Mouse (Mus musculus): ENCODE results near the gene Ssbp3. TPM values are rescaled to one million over a fixed set of nuclear protein-coding genes. Genes with fewer than 3 reads are reported as not detected.
A peak's percentile ranks its signal among the peaks of the same experiment; 100 is the strongest.

Gene Ssbp3
- polyA plus RNA-seq, 1 experiment from 2014 or later: 50.5 TPM

GRCm38 (mm10) chr4:106944898-106945297 is 34.4 kb downstream of the Ssbp3 start:
- no peak overlapping the region for H3K4me2 ChIP-seq
- H3K27me3 ChIP-seq: no peaks in the 10 kb centered on the region
- no peak overlapping the region for H3K4me3 ChIP-seq (replicated peaks)
- no peaks in the 10 kb centered on the region for H3K9me3 ChIP-seq (replicated peaks)
- peaks cover 77% of the 10 kb centered on the region for H3K4me1 ChIP-seq (replicated peaks)
- ATAC-seq (ENCODE audit: insufficient read depth): no peak
- 60% methylated on average over 3 of the region's 3 CpGs for WGBS (ENCODE audit: insufficient replicate concordance)
- no peak overlapping the region for H3K27ac ChIP-seq (replicated peaks)
- H3K36me3 ChIP-seq (replicated peaks): peaks cover 19% of the 10 kb centered on the region; the same call in 1 of the 2 replicates
- no peak overlapping the region for H3K9ac ChIP-seq

DNA sequence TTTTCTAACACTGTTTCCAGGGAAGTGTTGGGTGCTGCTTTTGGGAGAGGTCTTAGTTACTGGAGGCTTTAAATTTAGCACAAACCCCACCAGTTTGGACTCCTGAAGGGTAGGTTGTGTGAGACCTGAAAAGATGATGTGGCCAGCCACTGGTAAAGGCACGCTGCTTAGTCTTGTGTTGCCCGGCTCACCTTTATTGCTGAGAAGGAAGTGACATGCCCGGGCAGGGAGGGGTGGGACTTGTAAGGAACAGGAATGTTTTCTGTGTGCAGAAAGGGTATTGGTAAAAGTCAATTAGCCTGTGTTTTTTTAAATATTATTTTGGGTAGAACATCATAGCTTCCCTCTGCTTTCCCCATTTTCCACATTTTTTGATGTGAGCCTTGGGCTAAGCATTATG is 37.2 kb downstream of the Ssbp3 start:
- H3K4me1 ChIP-seq (replicated peaks): peaks cover 72% of the 10 kb centered on the region
- 0 out of 2 replicates have a peak, but pooled peaks cover 6% of the 10 kb centered on the region for H3K36me3 ChIP-seq (replicated peaks)
- H3K27ac ChIP-seq (replicated peaks): no peak overlapping the region
- no peak overlapping the region for H3K4me2 ChIP-seq
- ATAC-seq (ENCODE audit: insufficient read depth): no peak
- no peaks in the 10 kb centered on the region for H3K9me3 ChIP-seq (replicated peaks)
- no peaks in the 10 kb centered on the region for H3K27me3 ChIP-seq
- H3K9ac ChIP-seq: no peak overlapping the region
- WGBS (ENCODE audit: insufficient replicate concordance): 64% methylated on average over 3 of the region's 3 CpGs
- H3K4me3 ChIP-seq (replicated peaks): no peak overlapping the region

DNA sequence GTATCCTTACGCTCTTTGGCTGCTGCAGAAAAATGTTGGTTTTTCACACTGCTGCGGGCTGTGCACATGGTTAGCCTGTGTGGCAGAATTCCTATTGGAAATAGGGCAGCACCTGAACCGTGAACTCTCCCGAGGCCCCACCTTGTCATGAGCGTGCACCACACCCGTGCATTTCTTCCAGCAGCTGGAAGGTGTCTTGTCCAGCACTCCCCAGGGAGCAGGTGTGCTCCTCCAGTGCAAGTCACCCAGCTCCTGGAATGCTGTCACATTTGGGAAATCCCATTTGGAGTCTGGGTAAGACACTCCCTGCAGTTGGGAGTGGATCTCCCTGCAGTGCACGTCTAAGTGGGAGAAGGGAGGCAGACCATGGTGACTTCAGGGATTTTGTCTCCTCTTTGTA is 38.0 kb downstream of the Ssbp3 start:
- no peaks in the 10 kb centered on the region for H3K9me3 ChIP-seq (replicated peaks)
- 72% methylated on average over 7 of the region's 7 CpGs for WGBS (ENCODE audit: insufficient replicate concordance)
- peaks cover 72% of the 10 kb centered on the region for H3K4me1 ChIP-seq (replicated peaks)

DNA sequence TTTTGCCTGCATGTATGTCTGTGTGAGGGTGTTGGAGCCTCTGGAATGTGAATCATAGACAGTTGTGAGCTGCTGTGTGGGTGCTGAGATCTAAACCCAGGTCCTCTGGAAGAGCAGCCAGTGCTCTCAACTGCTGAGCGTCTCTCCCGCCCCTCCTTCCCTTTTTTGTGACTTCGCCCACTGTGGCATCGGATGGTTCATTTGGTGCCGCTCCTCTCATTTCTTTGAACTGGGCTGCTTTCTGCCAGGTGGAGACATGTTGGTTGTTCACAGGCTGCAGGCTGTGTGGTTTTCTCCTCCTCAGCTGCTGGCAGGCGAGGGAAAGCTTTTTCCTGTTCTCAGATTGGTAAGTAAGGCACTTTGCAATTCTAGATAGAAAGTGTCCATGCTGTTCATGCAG is 38.7 kb downstream of the Ssbp3 start:
- Histone ChIP-seq H3K27me3 (no peaks in the 10 kb centered on the region), H3K27ac (replicated peaks) (no peak overlapping the region), H3K4me2 (no peak overlapping the region), H3K9ac (no peak overlapping the region), H3K9me3 (replicated peaks) (no peaks in the 10 kb centered on the region), H3K4me3 (replicated peaks) (no peak overlapping the region), H3K36me3 (replicated peaks) (peaks cover 12% of the 10 kb centered on the region; the same call in 1 of the 2 replicates), H3K4me1 (replicated peaks) (peaks cover 74% of the 10 kb centered on the region)
- ATAC-seq (ENCODE audit: insufficient read depth): no peak
- WGBS (ENCODE audit: insufficient replicate concordance): 32% methylated on average over 6 of the region's 6 CpGs

More for the DNA sequence above, 38.0 kb downstream of the Ssbp3 start:
- H3K36me3 ChIP-seq (replicated peaks): peaks cover 6% of the 10 kb centered on the region; the same call in 1 of the 2 replicates
- H3K27ac ChIP-seq (replicated peaks): no peak overlapping the region
- no peak overlapping the region for H3K4me3 ChIP-seq (replicated peaks)
- no peak for ATAC-seq (ENCODE audit: insufficient read depth)
- H3K4me2 ChIP-seq: no peak overlapping the region
- no peak overlapping the region for H3K9ac ChIP-seq
- no peaks in the 10 kb centered on the region for H3K27me3 ChIP-seq

DNA sequence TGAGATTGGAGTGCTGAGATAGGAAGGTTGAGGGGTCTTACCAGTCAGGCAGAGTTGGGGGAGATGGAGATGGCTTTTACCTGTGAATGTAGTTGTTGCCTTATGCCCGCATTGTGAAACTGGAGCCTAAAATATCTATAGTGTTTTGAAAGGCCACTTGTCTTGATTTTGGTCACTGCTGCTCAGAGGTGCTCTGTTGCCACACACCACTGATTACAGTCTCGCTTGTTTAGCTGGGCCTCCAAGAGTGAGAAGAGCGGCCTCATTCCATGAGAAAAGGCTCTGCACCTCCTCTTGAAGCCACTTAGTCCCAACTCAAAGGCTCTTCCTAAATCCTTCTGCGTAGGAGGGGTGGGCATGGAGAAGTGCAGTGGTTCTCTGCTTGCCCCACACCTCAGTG is 40.3 kb downstream of the Ssbp3 start:
- Histone ChIP-seq H3K9ac (no peak overlapping the region), H3K27ac (replicated peaks) (no peak overlapping the region), H3K4me3 (replicated peaks) (no peak overlapping the region), H3K4me2 (no peak overlapping the region), H3K36me3 (replicated peaks) (peaks cover 15% of the 10 kb centered on the region; the same call in 1 of the 2 replicates), H3K4me1 (replicated peaks) (peaks cover 78% of the 10 kb centered on the region), H3K27me3 (no peaks in the 10 kb centered on the region), H3K9me3 (replicated peaks) (no peaks in the 10 kb centered on the region)
- WGBS (ENCODE audit: insufficient replicate concordance): 79% methylated on average over 4 of the region's 4 CpGs
- ATAC-seq (ENCODE audit: insufficient read depth): no peak

GRCm38 (mm10) chr4:106951455-106951854 is 41.0 kb downstream of the Ssbp3 start:
- H3K4me3 ChIP-seq (replicated peaks): no peak overlapping the region
- H3K27me3 ChIP-seq: no peaks in the 10 kb centered on the region
- peaks cover 79% of the 10 kb centered on the region for H3K4me1 ChIP-seq (replicated peaks)
- no peak overlapping the region for H3K9ac ChIP-seq
- no peak overlapping the region for H3K27ac ChIP-seq (replicated peaks)
- no peak overlapping the region for H3K4me2 ChIP-seq
- H3K36me3 ChIP-seq (replicated peaks): peaks cover 15% of the 10 kb centered on the region; the same call in 1 of the 2 replicates
- no peak for ATAC-seq (ENCODE audit: insufficient read depth)
- WGBS (ENCODE audit: insufficient replicate concordance): 15% methylated on average over 4 of the region's 4 CpGs
- H3K9me3 ChIP-seq (replicated peaks): no peaks in the 10 kb centered on the region

GRCm38 (mm10) chr4:106953221-106953620 is 42.7 kb downstream of the Ssbp3 start:
- ATAC-seq (ENCODE audit: insufficient read depth): no peak
- Histone ChIP-seq H3K36me3 (replicated peaks) (peaks cover 18% of the 10 kb centered on the region; the same call in 1 of the 2 replicates), H3K27ac (replicated peaks) (no peak overlapping the region), H3K27me3 (no peaks in the 10 kb centered on the region), H3K4me2 (no peak overlapping the region), H3K4me3 (replicated peaks) (no peak overlapping the region), H3K9ac (no peak overlapping the region), H3K4me1 (replicated peaks) (peaks cover 81% of the 10 kb centered on the region), H3K9me3 (replicated peaks) (no peaks in the 10 kb centered on the region)

- H3K4me1 ChIP-seq (replicated peaks): peaks cover 81% of the 10 kb centered on the region
- no peak overlapping the region for H3K4me2 ChIP-seq
- no peak overlapping the region for H3K9ac ChIP-seq
- no peak overlapping the region for H3K27ac ChIP-seq (replicated peaks)
- no peaks in the 10 kb centered on the region for H3K27me3 ChIP-seq
- 91% methylated on average over 5 of the region's 5 CpGs for WGBS (ENCODE audit: insufficient replicate concordance)
- ATAC-seq (ENCODE audit: insufficient read depth): no peak
- H3K4me3 ChIP-seq (replicated peaks): no peak overlapping the region
- H3K36me3 ChIP-seq (replicated peaks): peaks cover 18% of the 10 kb centered on the region; the same call in 1 of the 2 replicates
- H3K9me3 ChIP-seq (replicated peaks): no peaks in the 10 kb centered on the region
Observed at GRCm38 (mm10) chr4:106953760-106954159, 43.3 kb downstream of the Ssbp3 start.

GRCm38 (mm10) chr4:106955729-106956712 is 45.5 kb downstream of the Ssbp3 start:
- peak; percentile 37 for ATAC-seq (ENCODE audit: insufficient read depth)
- Histone ChIP-seq H3K36me3 (replicated peaks) (peaks cover 18% of the 10 kb centered on the region; the same call in 1 of the 2 replicates), H3K4me2 (peak overlapping the region; percentile 18; the same call in 1 of the 2 replicates), H3K9ac (no peak overlapping the region), H3K9me3 (replicated peaks) (no peaks in the 10 kb centered on the region), H3K4me3 (replicated peaks) (no peak overlapping the region), H3K27ac (replicated peaks) (peak overlapping the region; percentile 52), H3K27me3 (no peaks in the 10 kb centered on the region), H3K4me1 (replicated peaks) (peaks cover 81% of the 10 kb centered on the region)
- WGBS (ENCODE audit: insufficient replicate concordance): 38% methylated on average over 19 of the region's 19 CpGs

DNA sequence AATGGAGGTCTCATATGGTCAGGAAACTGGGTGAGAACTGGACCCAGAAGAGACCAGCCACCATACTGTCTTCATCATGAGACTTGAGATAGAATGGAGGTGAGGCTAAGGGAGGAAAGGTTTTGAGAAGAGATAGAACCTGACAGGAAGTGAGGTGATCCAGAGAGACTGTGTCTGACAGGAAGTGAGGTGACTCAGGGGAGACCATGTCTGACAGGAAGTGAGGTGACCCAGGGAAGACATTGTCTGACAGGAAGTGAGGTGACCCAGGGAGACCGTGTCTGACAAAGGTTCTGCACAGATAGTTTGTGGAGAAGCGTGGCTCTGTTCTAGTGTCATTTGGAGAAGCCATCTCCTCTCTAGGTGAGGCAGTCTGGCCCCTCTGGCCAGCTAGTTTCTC is 47.6 kb downstream of the Ssbp3 start:
- no peaks in the 10 kb centered on the region for H3K9me3 ChIP-seq (replicated peaks)
- WGBS (ENCODE audit: insufficient replicate concordance): 67% methylated on average over 2 of the region's 2 CpGs
- no peak overlapping the region for H3K4me2 ChIP-seq
- H3K27me3 ChIP-seq: no peaks in the 10 kb centered on the region
- peaks cover 25% of the 10 kb centered on the region; the same call in 1 of the 2 replicates for H3K36me3 ChIP-seq (replicated peaks)
- no peak for ATAC-seq (ENCODE audit: insufficient read depth)
- H3K9ac ChIP-seq: no peak overlapping the region
- no peak overlapping the region for H3K4me3 ChIP-seq (replicated peaks)
- 0 out of 2 replicates have a peak overlapping the region, but pooled peaks have one; percentile 6 for H3K27ac ChIP-seq (replicated peaks)
- H3K4me1 ChIP-seq (replicated peaks): peaks cover 77% of the 10 kb centered on the region

DNA sequence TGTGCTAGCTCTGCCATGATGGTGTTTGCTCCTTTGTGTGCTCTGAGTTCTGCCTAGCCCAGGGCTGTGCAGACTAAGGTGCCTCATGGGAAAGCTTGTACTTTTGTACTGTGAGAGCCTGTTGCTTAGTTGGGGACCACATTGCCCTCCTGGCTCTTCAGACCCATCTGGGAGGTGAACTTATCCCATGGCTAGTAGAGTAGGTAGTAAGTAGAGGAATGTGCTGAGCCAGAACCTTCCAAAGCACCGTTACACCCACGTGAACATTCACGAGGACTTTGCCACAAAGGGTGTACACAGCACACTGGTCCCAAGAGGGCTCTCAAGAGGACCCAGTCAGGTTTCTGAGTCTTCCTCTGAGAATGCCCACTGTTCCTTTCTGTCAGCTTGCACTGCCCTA is 48.1 kb downstream of the Ssbp3 start:
- no peak for ATAC-seq (ENCODE audit: insufficient read depth)
- WGBS (ENCODE audit: insufficient replicate concordance): 72% methylated on average over 3 of the region's 3 CpGs
- Histone ChIP-seq H3K27ac (replicated peaks) (0 out of 2 replicates have a peak overlapping the region, but pooled peaks have one; percentile 6), H3K4me2 (no peak overlapping the region), H3K4me3 (replicated peaks) (no peak overlapping the region), H3K9ac (no peak overlapping the region), H3K4me1 (replicated peaks) (peaks cover 75% of the 10 kb centered on the region), H3K9me3 (replicated peaks) (no peaks in the 10 kb centered on the region), H3K27me3 (no peaks in the 10 kb centered on the region), H3K36me3 (replicated peaks) (peaks cover 21% of the 10 kb centered on the region; the same call in 1 of the 2 replicates)
